Mouse (Mus musculus) neural tube, embryonic 15.5 days (tissue): Measurements from ENCODE around the gene Erbb3. TPM values are rescaled to one million over a fixed set of nuclear protein-coding genes. Genes with fewer than 3 reads are reported as not detected.
"Not testable (repeated sequence)": the region's sequence is repeated elsewhere in the genome, so short reads cannot be mapped to it uniquely, and the experiment has no call there.

Experiments used
- ATAC-seq: fragments of 200-750 bp; cut with Nextera tagmentation; 2 replicates; pipeline ENCODE4 v1.8.0; 2017; ENCODE audit warnings: mild to moderate bottlenecking, moderate TSS enrichment, moderate library complexity; ENCODE audit not compliant: low FRiP score
- H3K27ac ChIP-seq: fragments of 300-500 bp; sonication (generic); replicated peaks from 2 replicates; pipeline ENCODE4 v1.5.1; 2015; ENCODE audit warnings: mild to moderate bottlenecking, inconsistent platforms
- H3K27me3 ChIP-seq: fragments of 300-500 bp; sonication (generic); replicated peaks from 2 replicates; pipeline ENCODE4 v1.6.1; 2015; ENCODE audit warnings: inconsistent platforms
- H3K36me3 ChIP-seq: fragments of 300-500 bp; sonication (generic); 2 replicates; pipeline ENCODE4 v1.6.1; 2015; ENCODE audit warnings: inconsistent platforms
- H3K4me1 ChIP-seq: fragments of 300-500 bp; sonication (generic); 2 replicates; pipeline ENCODE4 v1.6.1; 2015; ENCODE audit warnings: inconsistent platforms
- H3K4me2 ChIP-seq: fragments of 300-500 bp; sonication (generic); 2 replicates; pipeline ENCODE4 v1.6.1; 2015; ENCODE audit warnings: inconsistent platforms, mild to moderate bottlenecking, moderate library complexity
- H3K4me3 ChIP-seq: fragments of 300-500 bp; sonication (generic); replicated peaks from 2 replicates; pipeline ENCODE4 v1.5.1; 2015; ENCODE audit warnings: mild to moderate bottlenecking, inconsistent platforms
- H3K9ac ChIP-seq: fragments of 300-500 bp; sonication (generic); replicated peaks from 2 replicates; pipeline ENCODE4 v1.6.1; 2015; ENCODE audit warnings: mild to moderate bottlenecking, inconsistent platforms
- H3K9me3 ChIP-seq: fragments of 300-500 bp; sonication (generic); replicated peaks from 2 replicates; pipeline ENCODE4 v1.6.1; 2016; ENCODE audit warnings: inconsistent platforms
- WGBS: fragments of 180-500 bp; shearing (Covaris S2); methylation state at CpG from one replicate; pipeline ENCODE4 v1.1.7; 2015; ENCODE audit warnings: mixed read lengths; 5-methylcytosine and 5-hydroxymethylcytosine counted together
- polyA plus RNA-seq: library from polyadenylated mRNA; unstranded; fragments of >200 nt; fragmentation: Nextera tagmentation; extraction: Ambion mirVana; gene quantifications from 2 replicates; pipeline ENCODE4 v1.2.1, GENCODE M21; 2015

The Erbb3 gene
- polyA plus RNA-seq, 1 experiment from 2014 or later, result 3.1 TPM

DNA sequence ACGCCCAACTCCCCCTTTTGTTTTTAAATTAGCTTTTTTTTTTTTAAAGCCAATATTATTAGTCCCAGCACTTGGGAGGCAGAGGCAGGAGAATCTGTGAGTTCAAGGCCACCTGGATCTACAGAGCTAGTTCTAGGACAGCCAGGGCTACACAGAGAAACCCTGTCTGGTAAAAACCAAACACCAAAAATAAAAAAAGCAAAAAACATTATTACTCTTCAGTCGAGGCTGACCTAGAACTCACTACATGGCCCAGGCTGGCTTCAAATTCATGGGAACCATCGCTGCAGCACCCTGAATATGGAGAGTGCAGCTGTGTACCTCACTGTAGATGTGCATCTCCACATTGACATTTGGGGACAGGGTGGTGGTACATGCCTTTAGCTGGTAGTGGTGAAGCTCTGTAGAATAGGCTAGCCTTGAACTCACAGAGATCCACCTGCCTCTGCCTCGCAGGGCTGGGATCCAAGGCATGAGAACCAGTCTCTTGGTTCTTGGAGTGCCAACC, 33.7 kb upstream of the Erbb3 start:
- not testable (repeated sequence) for H3K27ac ChIP-seq, H3K4me2 ChIP-seq, H3K9me3 ChIP-seq, ATAC-seq, H3K4me3 ChIP-seq, H3K9ac ChIP-seq, H3K27me3 ChIP-seq
- Histone ChIP-seq H3K36me3 (peaks cover 26% of the 10 kb centered on the region), H3K4me1 (peaks cover 11% of the 10 kb centered on the region)
- 83% methylated on average over 4 of the region's 4 CpGs for WGBS

DNA sequence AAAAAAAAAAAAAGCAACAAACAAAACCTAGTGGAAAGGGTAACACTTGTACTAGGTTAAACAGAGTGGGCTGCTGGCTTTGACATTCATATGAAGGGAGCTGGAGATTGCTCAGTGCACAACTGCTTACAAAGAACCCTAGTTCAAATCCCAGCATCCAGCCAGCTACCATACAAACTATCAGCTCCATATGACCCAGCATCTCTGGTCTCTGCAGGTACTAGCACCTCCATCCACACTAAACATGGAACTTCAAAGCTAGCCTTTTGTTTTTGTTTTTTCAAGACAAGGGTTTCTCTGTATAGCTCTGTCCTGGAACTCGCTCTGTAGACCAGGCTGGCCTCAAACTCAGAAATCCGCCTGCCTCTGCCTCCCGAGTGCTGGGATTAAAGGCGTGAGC, 33.2 kb upstream of the Erbb3 start:
- Histone ChIP-seq H3K4me1 (peaks cover 11% of the 10 kb centered on the region), H3K9me3 (no peaks in the 10 kb centered on the region), H3K9ac (no peak overlapping the region), H3K27me3 (no peaks in the 10 kb centered on the region), H3K4me2 (no peak overlapping the region), H3K27ac (no peak overlapping the region), H3K36me3 (peaks cover 26% of the 10 kb centered on the region), H3K4me3 (no peak overlapping the region)
- ATAC-seq, result no peak
- 79% methylated on average over 4 of the region's 4 CpGs for WGBS

DNA sequence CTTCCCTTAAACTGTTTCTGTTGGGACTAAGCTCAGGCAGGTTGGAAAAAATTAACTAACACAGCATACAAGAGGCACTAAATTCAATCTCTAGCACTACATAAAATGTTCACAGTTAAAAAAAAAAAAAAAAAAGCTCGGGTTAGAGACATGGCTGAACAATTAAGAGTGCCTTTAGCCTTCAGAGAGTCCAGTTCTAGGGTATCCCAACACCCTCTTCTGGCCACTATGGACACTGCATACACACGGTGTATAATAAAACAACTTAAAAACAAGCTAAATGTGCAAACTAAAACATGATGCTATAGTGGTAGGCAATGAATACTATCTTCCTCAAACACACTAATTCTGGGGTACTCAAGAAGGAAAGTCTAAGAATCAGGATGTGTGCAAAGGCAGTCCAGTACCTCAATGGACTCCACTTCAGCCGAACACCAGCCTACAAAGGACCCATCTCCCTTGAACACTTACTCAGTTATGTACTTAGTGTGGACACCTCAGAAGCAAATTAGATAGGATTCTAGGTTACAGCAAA, 32.6 kb upstream of the Erbb3 start:
- no peak overlapping the region for H3K27ac ChIP-seq
- no peaks in the 10 kb centered on the region for H3K27me3 ChIP-seq
- H3K36me3 ChIP-seq, result peaks cover 26% of the 10 kb centered on the region
- peaks cover 11% of the 10 kb centered on the region for H3K4me1 ChIP-seq
- WGBS, result 78% methylated on average over 3 of the region's 3 CpGs
- no peak overlapping the region for H3K9ac ChIP-seq
- H3K4me2 ChIP-seq, result no peak overlapping the region
- no peak overlapping the region for H3K4me3 ChIP-seq
- no peak for ATAC-seq
- no peaks in the 10 kb centered on the region for H3K9me3 ChIP-seq

DNA sequence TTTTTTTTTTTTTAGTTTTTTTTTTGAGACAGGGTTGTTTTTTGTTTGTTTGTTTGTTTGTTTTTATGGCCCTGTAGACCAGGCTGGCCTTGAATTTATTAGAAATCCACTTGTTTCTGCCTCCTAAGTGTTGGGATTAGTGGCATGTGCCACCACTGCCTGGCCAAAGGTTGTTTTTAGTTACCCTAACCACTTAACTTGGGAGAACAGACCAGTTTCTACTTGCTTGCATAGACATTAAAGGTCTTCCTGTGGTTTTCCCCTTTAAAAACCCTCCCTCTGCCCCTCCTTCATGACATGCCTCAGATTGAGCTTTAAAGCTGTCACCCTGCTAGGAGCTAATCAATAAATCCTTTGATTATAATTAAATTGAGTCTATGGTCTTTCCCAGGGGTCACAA, 30.8 kb upstream of the Erbb3 start:
- Histone ChIP-seq H3K4me1 (peaks cover 7% of the 10 kb centered on the region), H3K4me2 (no peak overlapping the region), H3K9ac (no peak overlapping the region), H3K27ac (no peak overlapping the region), H3K9me3 (no peaks in the 10 kb centered on the region), H3K27me3 (no peaks in the 10 kb centered on the region), H3K4me3 (no peak overlapping the region), H3K36me3 (peaks cover 26% of the 10 kb centered on the region)
- ATAC-seq, result no peak

GRCm38 (mm10) chr10:128619148-128619547, 29.7 kb upstream of the Erbb3 start:
- ATAC-seq, H3K27me3 ChIP-seq, H3K9me3 ChIP-seq, H3K4me3 ChIP-seq, H3K9ac ChIP-seq, H3K4me1 ChIP-seq, H3K4me2 ChIP-seq, H3K27ac ChIP-seq: not testable (repeated sequence)
- peaks cover 16% of the 10 kb centered on the region for H3K36me3 ChIP-seq
- WGBS, result 93% methylated on average over 5 of the region's 5 CpGs

GRCm38 (mm10) chr10:128618570-128618969, 29.1 kb upstream of the Erbb3 start:
- ATAC-seq, result no peak
- no peak overlapping the region for H3K4me2 ChIP-seq
- H3K27ac ChIP-seq, result no peak overlapping the region
- no peaks in the 10 kb centered on the region for H3K27me3 ChIP-seq
- H3K4me1 ChIP-seq, result no peaks in the 10 kb centered on the region
- WGBS, result 88% methylated on average over 1 of the region's 1 CpGs
- H3K9me3 ChIP-seq, result no peaks in the 10 kb centered on the region
- no peak overlapping the region for H3K4me3 ChIP-seq
- H3K36me3 ChIP-seq, result peaks cover 10% of the 10 kb centered on the region; the same call in 1 of the 2 replicates
- no peak overlapping the region for H3K9ac ChIP-seq

DNA sequence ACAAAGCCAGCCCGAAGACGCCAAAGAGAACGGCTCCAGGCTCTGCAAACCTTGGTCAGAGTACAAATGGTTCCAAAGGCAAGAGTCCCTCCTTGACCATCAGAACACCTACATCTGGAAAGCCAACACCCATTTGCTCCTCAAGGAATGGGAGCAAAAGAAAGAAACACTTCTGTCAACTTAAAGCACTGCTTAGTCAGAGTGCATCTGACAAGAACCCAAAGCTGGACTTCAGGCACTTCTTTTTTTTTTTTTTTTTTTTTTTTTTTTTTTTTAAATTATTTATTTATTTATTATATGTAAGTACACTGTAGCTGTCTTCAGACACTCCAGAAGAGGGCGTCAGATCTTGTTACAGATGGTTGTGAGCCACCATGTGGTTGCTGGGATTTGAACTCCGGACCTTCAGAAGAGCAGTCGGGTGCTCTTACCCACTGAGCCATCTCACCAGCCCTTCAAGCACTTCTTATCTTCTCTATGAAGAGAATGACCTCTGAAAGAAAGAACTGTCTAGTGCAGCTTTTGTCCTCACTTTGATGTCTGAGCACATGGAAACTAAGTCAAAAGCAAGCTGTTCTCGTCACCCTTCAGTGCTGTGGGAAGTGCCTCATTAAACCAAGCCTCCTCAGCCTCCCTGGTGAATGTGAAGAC, 26.5 kb upstream of the Erbb3 start:
- H3K4me1 ChIP-seq, H3K9me3 ChIP-seq, H3K27ac ChIP-seq, H3K4me3 ChIP-seq, ATAC-seq, H3K36me3 ChIP-seq, H3K4me2 ChIP-seq, H3K27me3 ChIP-seq, H3K9ac ChIP-seq: not testable (repeated sequence)
- 88% methylated on average over 6 of the region's 7 CpGs for WGBS

- no peaks in the 10 kb centered on the region for H3K27me3 ChIP-seq
- H3K9me3 ChIP-seq, result no peaks in the 10 kb centered on the region
- no peak overlapping the region for H3K9ac ChIP-seq
- H3K4me3 ChIP-seq, result no peak overlapping the region
- H3K36me3 ChIP-seq, result no peaks in the 10 kb centered on the region
- WGBS, result 62% methylated on average over 3 of the region's 3 CpGs
- peaks cover 3% of the 10 kb centered on the region; the same call in 1 of the 2 replicates for H3K4me1 ChIP-seq
- H3K27ac ChIP-seq, result no peak overlapping the region
- no peak for ATAC-seq
- H3K4me2 ChIP-seq, result no peak overlapping the region
Observed at GRCm38 (mm10) chr10:128614934-128615333, 25.5 kb upstream of the Erbb3 start.

DNA sequence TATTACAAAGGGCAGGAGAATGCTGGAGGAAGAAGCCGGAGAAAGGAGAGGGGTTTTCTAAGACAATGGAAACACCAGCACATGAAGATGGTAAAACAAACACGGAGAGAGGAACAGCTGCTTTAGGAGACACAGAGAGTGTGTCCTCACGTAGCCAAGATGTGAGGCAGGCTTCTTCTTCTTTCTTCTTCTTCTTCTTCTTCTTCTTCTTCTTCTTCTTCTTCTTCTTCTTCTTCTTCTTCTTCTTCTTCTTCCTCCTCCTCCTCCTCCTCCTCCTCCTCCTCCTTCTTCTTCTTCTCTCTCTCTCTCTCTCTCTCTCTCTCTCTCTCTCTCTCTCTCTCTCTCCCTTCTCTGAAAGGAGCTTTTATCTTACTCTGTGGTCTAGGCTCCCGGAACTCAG, 24.4 kb upstream of the Erbb3 start:
- H3K4me2 ChIP-seq, H3K4me3 ChIP-seq, H3K27me3 ChIP-seq, ATAC-seq, H3K27ac ChIP-seq, H3K4me1 ChIP-seq, H3K36me3 ChIP-seq, H3K9me3 ChIP-seq, H3K9ac ChIP-seq: not testable (repeated sequence)
- 75% methylated on average over 4 of the region's 4 CpGs for WGBS

- Histone ChIP-seq H3K27me3 (no peaks in the 10 kb centered on the region), H3K9me3 (no peaks in the 10 kb centered on the region), H3K36me3 (no peaks in the 10 kb centered on the region), H3K4me3 (no peak overlapping the region), H3K27ac (no peak overlapping the region), H3K4me2 (peak overlapping the region; percentile 42), H3K9ac (no peak overlapping the region), H3K4me1 (peaks cover 3% of the 10 kb centered on the region; the same call in 1 of the 2 replicates)
- ATAC-seq, result peak; percentile 31; the same call in 1 of the 2 replicates
- WGBS, result 49% methylated on average over 6 of the region's 6 CpGs
Observed at GRCm38 (mm10) chr10:128613154-128613440, 23.6 kb upstream of the Erbb3 start.

GRCm38 (mm10) chr10:128612433-128613153, 23.1 kb upstream of the Erbb3 start:
- H3K4me1 ChIP-seq, result peaks cover 3% of the 10 kb centered on the region; the same call in 1 of the 2 replicates
- no peaks in the 10 kb centered on the region for H3K27me3 ChIP-seq
- no peaks in the 10 kb centered on the region for H3K9me3 ChIP-seq
- H3K4me2 ChIP-seq, result peak overlapping the region; percentile 42
- WGBS, result 15% methylated on average over 16 of the region's 16 CpGs
- H3K4me3 ChIP-seq, result no peak overlapping the region
- no peak overlapping the region for H3K27ac ChIP-seq
- no peaks in the 10 kb centered on the region for H3K36me3 ChIP-seq
- peak; percentile 72 for ATAC-seq
- 0 out of 2 replicates have a peak overlapping the region, but pooled peaks have one; percentile 32 for H3K9ac ChIP-seq

GRCm38 (mm10) chr10:128606483-128606882, 17.0 kb upstream of the Erbb3 start:
- Histone ChIP-seq H3K9ac (no peak overlapping the region), H3K4me1 (no peaks in the 10 kb centered on the region), H3K4me2 (no peak overlapping the region), H3K4me3 (no peak overlapping the region), H3K27ac (no peak overlapping the region), H3K27me3 (no peaks in the 10 kb centered on the region), H3K36me3 (no peaks in the 10 kb centered on the region), H3K9me3 (no peaks in the 10 kb centered on the region)
- ATAC-seq, result no peak
- WGBS, result 42% methylated on average over 2 of the region's 2 CpGs
